Mouse (Mus musculus): ENCODE data around the gene Ihh. TPM values are rescaled to one million over a fixed set of nuclear protein-coding genes. Genes with fewer than 3 reads are reported as not detected.

Ihh gene
- polyA plus RNA-seq, 1 experiment: 0.94 TPM

DNA sequence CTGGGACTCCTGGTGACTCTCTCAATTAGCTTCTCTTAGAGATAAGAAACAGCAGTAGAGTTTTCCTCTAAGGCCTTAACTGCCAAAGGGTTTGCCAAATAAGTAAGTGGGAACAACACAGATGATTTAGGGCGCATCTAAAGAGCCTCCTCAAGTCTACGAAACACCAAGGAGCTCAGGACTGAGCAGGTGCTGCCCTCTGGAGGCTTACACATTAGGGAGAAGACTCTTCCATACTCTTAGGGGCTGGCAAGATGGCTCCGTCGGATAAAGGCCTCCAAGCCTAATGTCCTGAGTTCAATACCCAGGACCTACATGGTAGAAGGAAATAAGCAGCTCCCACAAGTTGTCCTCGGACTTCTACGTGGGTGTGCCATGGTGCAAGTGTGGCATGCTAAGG lies 22.1 kb upstream of the Ihh start:
- whole genome bisulfite sequencing: 90% methylated on average over 6 of the region's 6 CpGs
- Histone ChIP-seq H3K4me3 (ENCODE audit: control insufficient read depth, insufficient read depth, low read length) (no peak overlapping the region), H3K36me3 (ENCODE audit: control insufficient read depth, insufficient read depth, low read length) (no peaks in the 10 kb centered on the region), H3K4me1 (replicated peaks; ENCODE audit: control insufficient read depth, insufficient read depth, low read length) (no peaks in the 10 kb centered on the region), H3K27me3 (ENCODE audit: control insufficient read depth, insufficient read depth, low read length) (no peaks in the 10 kb centered on the region), H3K27ac (ENCODE audit: control insufficient read depth, insufficient read depth, low read length) (no peak overlapping the region)
- no peak for DNase-seq
- no peak for TF ChIP-seq CTCF (IDR thresholded peaks at IDR 0.05; ENCODE audit: borderline replicate concordance, control insufficient read depth, extremely low read depth, insufficient read depth, low read length, poor library complexity)
- no peak for TF ChIP-seq POLR2A (IDR thresholded peaks at IDR 0.05; ENCODE audit: control insufficient read depth, extremely low read depth, insufficient read depth, low read length, poor library complexity)

DNA sequence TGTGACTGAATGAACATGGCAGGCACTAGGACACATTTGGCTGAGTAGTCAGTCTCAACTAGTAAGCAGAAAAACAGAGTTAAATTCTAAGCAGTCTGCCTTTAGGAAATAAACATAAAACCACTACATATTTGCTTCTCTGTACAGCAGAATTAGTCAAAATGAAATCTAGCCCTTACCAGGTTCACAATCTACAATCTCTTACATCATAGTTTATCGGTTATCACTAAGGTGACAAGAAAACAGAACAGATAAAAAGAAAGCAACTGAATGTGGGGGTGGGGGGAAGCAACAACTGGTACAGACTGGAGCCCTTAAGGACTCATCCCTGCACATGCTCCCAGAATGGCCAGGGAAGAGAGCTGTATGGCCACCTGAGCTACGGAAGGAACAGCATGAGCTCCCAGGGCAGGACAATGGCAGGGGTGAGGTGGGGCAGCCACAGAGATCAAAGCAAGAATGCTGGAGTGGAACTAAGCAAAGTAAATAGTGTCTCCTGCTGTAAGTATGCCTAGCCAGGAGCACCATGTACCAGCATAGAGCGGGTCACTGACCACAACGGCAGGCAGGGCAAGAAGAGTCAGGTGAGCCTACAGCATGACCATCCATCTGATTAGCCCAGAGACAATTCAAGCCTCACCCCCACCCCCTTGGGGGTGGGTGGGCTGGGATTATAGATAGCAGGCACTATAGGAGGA lies 20.0 kb upstream of the Ihh start:
- no peak for DNase-seq
- Histone ChIP-seq H3K27ac (ENCODE audit: control insufficient read depth, insufficient read depth, low read length) (no peak overlapping the region), H3K36me3 (ENCODE audit: control insufficient read depth, insufficient read depth, low read length) (no peaks in the 10 kb centered on the region), H3K4me3 (ENCODE audit: control insufficient read depth, insufficient read depth, low read length) (no peak overlapping the region), H3K27me3 (ENCODE audit: control insufficient read depth, insufficient read depth, low read length) (no peaks in the 10 kb centered on the region), H3K4me1 (replicated peaks; ENCODE audit: control insufficient read depth, insufficient read depth, low read length) (no peaks in the 10 kb centered on the region)
- WGBS: 88% methylated on average over 4 of the region's 4 CpGs
- TF ChIP-seq CTCF (IDR thresholded peaks at IDR 0.05; ENCODE audit: borderline replicate concordance, control insufficient read depth, extremely low read depth, insufficient read depth, low read length, poor library complexity) (no peak), POLR2A (IDR thresholded peaks at IDR 0.05; ENCODE audit: control insufficient read depth, extremely low read depth, insufficient read depth, low read length, poor library complexity) (no peak)

DNA sequence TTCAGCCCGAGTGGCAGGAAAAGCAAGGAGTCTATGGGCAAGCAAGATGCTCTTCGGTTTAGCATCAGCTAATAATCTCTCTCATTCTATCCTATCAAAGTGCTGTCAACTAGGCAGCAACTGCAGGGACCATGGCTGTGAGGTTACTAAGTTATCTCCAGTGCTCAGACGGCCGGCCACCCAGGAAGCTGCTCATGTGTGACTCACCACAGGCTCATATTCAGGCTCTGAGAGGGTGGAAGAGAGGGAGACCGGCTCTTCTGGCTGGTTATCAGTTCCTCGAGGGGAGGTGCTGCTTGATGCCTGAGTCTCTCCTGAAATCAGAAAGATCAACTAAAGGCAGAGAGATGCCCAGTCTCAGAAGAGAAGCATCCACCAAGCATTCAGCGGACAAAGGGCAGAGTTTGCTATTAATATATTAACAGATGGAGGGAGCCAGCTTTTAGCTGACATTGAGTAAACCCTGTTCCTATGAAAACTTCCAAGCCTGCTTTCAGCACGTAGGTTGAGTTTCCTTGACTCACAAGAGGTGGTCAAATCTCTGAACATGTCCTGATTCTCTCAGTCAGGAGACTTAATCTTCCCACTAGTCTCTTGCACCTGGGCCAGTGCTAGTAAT lies 16.6 kb upstream of the Ihh start:
- Histone ChIP-seq H3K4me3 (ENCODE audit: control insufficient read depth, insufficient read depth, low read length) (no peak overlapping the region), H3K27ac (ENCODE audit: control insufficient read depth, insufficient read depth, low read length) (no peak overlapping the region), H3K4me1 (replicated peaks; ENCODE audit: control insufficient read depth, insufficient read depth, low read length) (no peaks in the 10 kb centered on the region), H3K36me3 (ENCODE audit: control insufficient read depth, insufficient read depth, low read length) (no peaks in the 10 kb centered on the region), H3K27me3 (ENCODE audit: control insufficient read depth, insufficient read depth, low read length) (no peaks in the 10 kb centered on the region)
- WGBS: 86% methylated on average over 8 of the region's 8 CpGs
- no peak for TF ChIP-seq POLR2A (IDR thresholded peaks at IDR 0.05; ENCODE audit: control insufficient read depth, extremely low read depth, insufficient read depth, low read length, poor library complexity)
- no peak for TF ChIP-seq CTCF (IDR thresholded peaks at IDR 0.05; ENCODE audit: borderline replicate concordance, control insufficient read depth, extremely low read depth, insufficient read depth, low read length, poor library complexity)
- no peak for DNase-seq

DNA sequence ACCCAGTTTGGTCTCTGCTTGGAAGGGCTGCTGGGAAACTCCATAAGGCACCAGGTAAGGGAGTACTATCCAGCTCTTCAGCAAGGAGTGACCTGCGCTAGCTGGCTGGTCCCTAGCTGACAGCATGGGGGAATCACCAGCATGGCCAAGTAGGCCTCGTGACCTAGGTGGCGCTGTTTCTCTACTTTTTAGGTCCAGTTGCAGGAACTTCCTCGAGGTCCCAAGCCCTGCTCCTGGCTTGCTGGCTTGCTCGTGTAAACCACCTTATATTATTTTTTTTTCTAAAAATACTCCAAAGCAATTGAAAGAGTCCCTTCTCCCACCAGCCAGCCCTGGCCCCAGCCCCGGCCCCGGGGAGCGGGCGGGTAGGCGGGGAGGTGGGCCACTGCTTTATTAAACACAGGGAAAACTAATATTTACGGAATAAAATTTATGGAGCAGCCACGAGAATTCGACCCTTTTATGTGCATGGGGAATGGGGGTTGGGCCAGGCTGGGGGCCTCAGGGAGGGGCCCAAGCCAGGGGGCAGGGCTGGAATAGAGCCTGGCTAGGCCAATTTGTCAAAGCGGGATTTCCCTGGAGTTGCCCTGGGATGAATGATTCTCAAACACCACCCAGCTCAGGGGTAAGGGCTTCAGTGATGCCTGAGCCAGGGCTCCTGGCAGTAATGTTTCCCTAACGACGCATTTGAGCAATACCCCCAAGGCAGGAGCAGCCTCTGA lies 13.2 kb upstream of the Ihh start:
- TF ChIP-seq POLR2A (IDR thresholded peaks at IDR 0.05; ENCODE audit: control insufficient read depth, extremely low read depth, insufficient read depth, low read length, poor library complexity) (no peak), CTCF (IDR thresholded peaks at IDR 0.05; ENCODE audit: borderline replicate concordance, control insufficient read depth, extremely low read depth, insufficient read depth, low read length, poor library complexity) (0 out of 2 replicates have a peak, but pooled peaks have one; percentile 19)
- Histone ChIP-seq H3K4me1 (replicated peaks; ENCODE audit: control insufficient read depth, insufficient read depth, low read length) (no peaks in the 10 kb centered on the region), H3K27me3 (ENCODE audit: control insufficient read depth, insufficient read depth, low read length) (no peaks in the 10 kb centered on the region), H3K27ac (ENCODE audit: control insufficient read depth, insufficient read depth, low read length) (no peak overlapping the region), H3K36me3 (ENCODE audit: control insufficient read depth, insufficient read depth, low read length) (no peaks in the 10 kb centered on the region), H3K4me3 (ENCODE audit: control insufficient read depth, insufficient read depth, low read length) (no peak overlapping the region)
- peak; percentile 41 for DNase-seq
- 45% methylated on average over 16 of the region's 16 CpGs for WGBS

DNA sequence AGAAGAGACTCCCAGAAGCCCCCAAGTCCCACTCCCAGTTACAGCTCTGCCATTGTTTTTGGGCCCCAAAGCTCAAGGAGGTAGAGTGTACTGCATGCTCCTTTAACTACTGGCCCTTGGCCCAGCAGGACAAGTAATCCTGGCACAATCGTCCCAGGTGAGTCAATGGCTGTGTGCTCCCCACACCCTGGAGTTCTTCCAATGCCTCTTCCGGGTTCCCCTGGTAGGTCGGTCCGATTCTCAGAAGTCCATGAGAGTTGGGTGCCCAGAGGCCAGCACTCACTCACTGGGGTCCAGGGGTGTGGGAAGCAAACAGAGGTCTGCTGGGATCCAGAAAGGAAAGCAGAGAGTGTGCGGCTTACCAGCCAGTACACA lies 11.4 kb upstream of the Ihh start:
- Histone ChIP-seq H3K27me3 (ENCODE audit: control insufficient read depth, insufficient read depth, low read length) (no peaks in the 10 kb centered on the region), H3K4me3 (ENCODE audit: control insufficient read depth, insufficient read depth, low read length) (no peak overlapping the region), H3K4me1 (replicated peaks; ENCODE audit: control insufficient read depth, insufficient read depth, low read length) (no peaks in the 10 kb centered on the region), H3K27ac (ENCODE audit: control insufficient read depth, insufficient read depth, low read length) (no peak overlapping the region), H3K36me3 (ENCODE audit: control insufficient read depth, insufficient read depth, low read length) (no peaks in the 10 kb centered on the region)
- 93% methylated on average over 5 of the region's 5 CpGs for WGBS
- TF ChIP-seq CTCF (IDR thresholded peaks at IDR 0.05; ENCODE audit: borderline replicate concordance, control insufficient read depth, extremely low read depth, insufficient read depth, low read length, poor library complexity) (no peak), POLR2A (IDR thresholded peaks at IDR 0.05; ENCODE audit: control insufficient read depth, extremely low read depth, insufficient read depth, low read length, poor library complexity) (no peak)
- no peak for DNase-seq

DNA sequence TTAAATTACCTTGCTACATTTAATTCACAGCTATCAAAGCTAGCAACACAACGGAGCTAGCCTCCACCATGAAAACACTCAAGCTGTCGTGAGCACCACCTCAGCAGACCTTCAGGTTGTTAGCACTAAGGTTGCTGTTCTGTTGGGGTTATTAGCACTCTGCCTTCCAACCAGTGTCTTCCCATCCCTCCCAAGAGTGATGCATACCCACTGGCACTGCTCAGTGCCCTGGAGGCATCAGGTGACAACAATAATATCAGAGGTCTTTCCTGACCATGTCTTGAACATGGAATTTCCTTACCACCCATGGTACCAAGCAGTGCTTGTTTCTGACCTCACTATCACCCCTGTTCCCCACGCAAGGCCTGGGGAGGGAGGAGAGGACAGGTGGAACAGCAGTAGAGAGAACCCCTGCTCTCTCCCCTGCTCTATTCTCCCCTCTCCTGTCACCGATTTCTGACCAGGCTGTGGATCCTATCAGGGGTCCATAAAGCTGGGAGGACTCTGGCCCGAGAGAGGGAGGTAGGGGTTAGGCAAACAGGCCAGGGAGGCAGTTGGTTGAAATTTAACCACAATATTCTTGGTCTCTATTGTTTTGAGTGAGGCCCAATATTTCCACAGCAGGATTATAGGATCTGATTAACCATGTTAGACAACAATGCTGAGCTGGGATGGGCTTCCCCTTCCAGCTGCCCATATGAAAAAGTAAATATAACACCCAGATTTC lies 10.8 kb upstream of the Ihh start:
- no peak for DNase-seq
- H3K27me3 ChIP-seq (ENCODE audit: control insufficient read depth, insufficient read depth, low read length): no peaks in the 10 kb centered on the region
- H3K36me3 ChIP-seq (ENCODE audit: control insufficient read depth, insufficient read depth, low read length): no peaks in the 10 kb centered on the region
- H3K27ac ChIP-seq (ENCODE audit: control insufficient read depth, insufficient read depth, low read length): no peak overlapping the region
- TF ChIP-seq CTCF (IDR thresholded peaks at IDR 0.05; ENCODE audit: borderline replicate concordance, control insufficient read depth, extremely low read depth, insufficient read depth, low read length, poor library complexity) (no peak), POLR2A (IDR thresholded peaks at IDR 0.05; ENCODE audit: control insufficient read depth, extremely low read depth, insufficient read depth, low read length, poor library complexity) (no peak)
- 90% methylated on average over 5 of the region's 5 CpGs for WGBS
- H3K4me3 ChIP-seq (ENCODE audit: control insufficient read depth, insufficient read depth, low read length): no peak overlapping the region
- H3K4me1 ChIP-seq (replicated peaks; ENCODE audit: control insufficient read depth, insufficient read depth, low read length): no peaks in the 10 kb centered on the region

Measured in thymus, adult 2 months (tissue).